Mouse (Mus musculus) olfactory bulb, adult 2 months (tissue): ENCODE data around the gene Akap6.

Source experiments
- CTCF ChIP-seq: fragments of 200-500 bp; IDR thresholded peaks from 2 replicates; pipeline ENCODE4 v1.5.1; 2012; ENCODE audit warnings: low read depth, mild to moderate bottlenecking, low read length, moderate library complexity; ENCODE audit not compliant: insufficient read depth
- POLR2A ChIP-seq: fragments of 200-500 bp; IDR thresholded peaks from 2 replicates; pipeline ENCODE4 v1.6.1; 2012; ENCODE audit warnings: mild to moderate bottlenecking, low read depth, low read length, moderate library complexity; ENCODE audit not compliant: insufficient read depth

- no peak for TF ChIP-seq POLR2A
- no peak for TF ChIP-seq CTCF
These were observed 223.3 kb downstream of the Akap6 start for GRCm38 (mm10) chr12:52922510-52922909.
